Mouse (Mus musculus) MEL (cell line): ENCODE results near the gene Tacc3. TPM values are rescaled to one million over a fixed set of nuclear protein-coding genes. Genes with fewer than 3 reads are reported as not detected.

ENCODE experiments used
- DNase-seq: peaks from one replicate; pipeline ENCODE4 v3.0.0; 2011; ENCODE audit warnings: low read depth, low spot score
- H3K27ac ChIP-seq: 2 replicates; pipeline ENCODE4 v1.5.1; 2012; ENCODE audit warnings: low read depth, mild to moderate bottlenecking, control low read depth, low read length, moderate library complexity; ENCODE audit not compliant: control insufficient read depth
- H3K27me3 ChIP-seq, 2 experiments: fragments of 150-350 bp in 1 of 2; sonication (generic) in 1 of 2; 2 replicates each; pipeline ENCODE4 v1.6.1; 2012; ENCODE audit warnings: low read length in 2 of 2, mild to moderate bottlenecking in 2 of 2, improper control_type of control experiment in 1 of 2, moderate library complexity in 1 of 2; ENCODE audit not compliant: insufficient read depth in 2 of 2, control insufficient read depth in 1 of 2
- H3K36me3 ChIP-seq, 2 experiments: 2 replicates each; pipeline ENCODE4 v1.6.1; 2012 to 2014; ENCODE audit warnings: low read length in 2 of 2, improper control_type of control experiment in 1 of 2, inconsistent platforms in 1 of 2, mild to moderate bottlenecking in 1 of 2; ENCODE audit not compliant: insufficient read depth in 2 of 2, control insufficient read depth in 1 of 2
- H3K4me1 ChIP-seq, 2 experiments: fragments of 150-350 bp in 1 of 2; sonication (generic) in 1 of 2; 2 replicates each; pipeline ENCODE4 v1.6.1; 2012; ENCODE audit warnings: low read length in 2 of 2, improper control_type of control experiment in 1 of 2, mild to moderate bottlenecking in 1 of 2; ENCODE audit not compliant: insufficient read depth in 2 of 2, control insufficient read depth in 1 of 2
- H3K4me3 ChIP-seq, 2 experiments: fragments of 150-350 bp in 1 of 2; sonication (generic) in 1 of 2; 2 replicates each; pipeline ENCODE4 v1.5.1; 2012; ENCODE audit warnings: low read depth in 2 of 2, low read length in 2 of 2, mild to moderate bottlenecking in 2 of 2, moderate library complexity in 2 of 2, control low read depth in 1 of 2, improper control_type of control experiment in 1 of 2; ENCODE audit not compliant: control insufficient read depth in 1 of 2, insufficient read depth in 1 of 2
- H3K79me2 ChIP-seq: 2 replicates; pipeline ENCODE4 v1.6.1; 2012; ENCODE audit warnings: mild to moderate bottlenecking, low read length, moderate library complexity; ENCODE audit not compliant: control insufficient read depth, poor library complexity, insufficient read depth
- H3K9ac ChIP-seq: 2 replicates; pipeline ENCODE4 v1.6.1; 2012; ENCODE audit warnings: low read depth, mild to moderate bottlenecking, control low read depth, low read length, moderate library complexity; ENCODE audit not compliant: control insufficient read depth, poor library complexity, severe bottlenecking
- H3K9me3 ChIP-seq: fragments of 150-350 bp; sonication (generic); replicated peaks from 2 replicates; pipeline ENCODE4 v1.6.1; 2012; ENCODE audit warnings: mild to moderate bottlenecking, low read length, improper control_type of control experiment, moderate library complexity; ENCODE audit not compliant: insufficient read depth
- BHLHE40 ChIP-seq: IDR thresholded peaks from 2 replicates; pipeline ENCODE4 v1.6.1; 2012; ENCODE audit warnings: low read depth, mild to moderate bottlenecking, inconsistent platforms, low read length, improper control_type of control experiment, borderline replicate concordance
- CHD1 ChIP-seq: IDR thresholded peaks from 2 replicates; pipeline ENCODE4 v1.6.1; 2012; ENCODE audit warnings: low read depth, mild to moderate bottlenecking, inconsistent platforms, low read length, improper control_type of control experiment
- CTCF ChIP-seq, 3 experiments: IDR thresholded peaks in 2 of 3; conservative IDR thresholded peaks in 1 of 3; 2 replicates each; pipeline ENCODE4 v1.5.1; 2011 to 2012; ENCODE audit warnings: low read length in 3 of 3, low read depth in 2 of 3, mild to moderate bottlenecking in 2 of 3, improper control_type of control experiment in 1 of 3, inconsistent platforms in 1 of 3, mixed read lengths in 1 of 3, moderate library complexity in 1 of 3; ENCODE audit not compliant: control insufficient read depth in 1 of 3, insufficient read depth in 1 of 3, poor library complexity in 1 of 3, severe bottlenecking in 1 of 3
- E2F4 ChIP-seq: IDR thresholded peaks from 2 replicates; pipeline ENCODE4 v1.6.1; 2011; ENCODE audit warnings: low read depth, low read length, improper control_type of control experiment, borderline replicate concordance
- EP300 ChIP-seq, 2 experiments: IDR thresholded peaks; 2 replicates each; pipeline ENCODE4 v1.6.1; 2011; ENCODE audit warnings: improper control_type of control experiment in 2 of 2, low read length in 2 of 2, low read depth in 1 of 2, mild to moderate bottlenecking in 1 of 2
- ETS1 ChIP-seq: IDR thresholded peaks from 2 replicates; pipeline ENCODE4 v1.6.1; 2012; ENCODE audit warnings: low read depth, mild to moderate bottlenecking, inconsistent platforms, low read length, improper control_type of control experiment, moderate library complexity
- GATA1 ChIP-seq: IDR thresholded peaks from 2 replicates; pipeline ENCODE4 v1.6.1; 2011; ENCODE audit warnings: low read depth, low read length, improper control_type of control experiment
- KAT2A ChIP-seq: conservative IDR thresholded peaks from 2 replicates; pipeline ENCODE4 v1.6.1; 2012; ENCODE audit warnings: low read depth, low read length, improper control_type of control experiment, inconsistent platforms
- MAFK ChIP-seq: IDR thresholded peaks from 2 replicates; pipeline ENCODE4 v1.6.1; 2011; ENCODE audit warnings: low read depth, mild to moderate bottlenecking, low read length, improper control_type of control experiment, borderline replicate concordance
- MAX ChIP-seq: IDR thresholded peaks from 2 replicates; pipeline ENCODE4 v1.6.1; 2011; ENCODE audit warnings: low read length, improper control_type of control experiment
- MAZ ChIP-seq: IDR thresholded peaks from 2 replicates; pipeline ENCODE4 v1.6.1; 2012; ENCODE audit warnings: low read depth, mild to moderate bottlenecking, inconsistent platforms, low read length, improper control_type of control experiment
- MEF2A ChIP-seq: IDR thresholded peaks from 2 replicates; pipeline ENCODE4 v1.6.1; 2014; ENCODE audit warnings: low read depth, mild to moderate bottlenecking, inconsistent platforms, low read length, improper control_type of control experiment; ENCODE audit not compliant: poor library complexity, insufficient replicate concordance, severe bottlenecking; ENCODE audit errors: extremely low read depth
- MYB ChIP-seq: IDR thresholded peaks from 2 replicates; pipeline ENCODE4 v1.6.1; 2011; ENCODE audit warnings: mild to moderate bottlenecking, low read depth, low read length, improper control_type of control experiment
- MYC ChIP-seq: IDR thresholded peaks from 2 replicates; pipeline ENCODE4 v1.6.1; 2011; ENCODE audit warnings: low read depth, mild to moderate bottlenecking, low read length, improper control_type of control experiment, moderate library complexity
- NRF1 ChIP-seq: IDR thresholded peaks from 2 replicates; pipeline ENCODE4 v1.6.1; 2014; ENCODE audit warnings: low read depth, mild to moderate bottlenecking, inconsistent platforms, low read length, improper control_type of control experiment, moderate library complexity; ENCODE audit not compliant: poor library complexity, insufficient read depth, severe bottlenecking
- POLR2A ChIP-seq, 2 experiments: IDR thresholded peaks; 2 replicates each; pipeline ENCODE4 v1.6.1; 2011 to 2012; ENCODE audit warnings: low read length in 2 of 2, mild to moderate bottlenecking in 2 of 2, control low read depth in 1 of 2, improper control_type of control experiment in 1 of 2, low read depth in 1 of 2, moderate library complexity in 1 of 2; ENCODE audit not compliant: control insufficient read depth in 1 of 2, insufficient read depth in 1 of 2, poor library complexity in 1 of 2
- POLR2AphosphoS5 ChIP-seq: IDR thresholded peaks from 2 replicates; pipeline ENCODE4 v1.6.1; 2012; ENCODE audit warnings: low read depth, borderline replicate concordance, mild to moderate bottlenecking, inconsistent platforms, low read length, moderate library complexity, mixed read lengths
- RCOR1 ChIP-seq: IDR thresholded peaks from 2 replicates; pipeline ENCODE4 v1.6.1; 2012; ENCODE audit warnings: low read depth, mild to moderate bottlenecking, inconsistent platforms, low read length, improper control_type of control experiment
- TAL1 ChIP-seq: IDR thresholded peaks from 2 replicates; pipeline ENCODE4 v1.6.1; 2012; ENCODE audit warnings: mild to moderate bottlenecking, inconsistent platforms, low read length, moderate library complexity, mixed read lengths
- TBP ChIP-seq: IDR thresholded peaks from 2 replicates; pipeline ENCODE4 v1.8.0; 2011; ENCODE audit warnings: low read depth, low read length, improper control_type of control experiment
- TCF12 ChIP-seq: IDR thresholded peaks from 2 replicates; pipeline ENCODE4 v1.6.1; 2014; ENCODE audit warnings: low read depth, mild to moderate bottlenecking, inconsistent platforms, low read length, improper control_type of control experiment, moderate library complexity
- UBTF ChIP-seq: IDR thresholded peaks from 2 replicates; pipeline ENCODE4 v1.6.1; 2012; ENCODE audit warnings: low read depth, mild to moderate bottlenecking, inconsistent platforms, low read length, improper control_type of control experiment, moderate library complexity, borderline replicate concordance; ENCODE audit not compliant: insufficient read depth
- USF1 ChIP-seq: IDR thresholded peaks from 2 replicates; pipeline ENCODE4 v1.6.1; 2014; ENCODE audit warnings: low read depth, mild to moderate bottlenecking, inconsistent platforms, low read length, improper control_type of control experiment, moderate library complexity
- ZC3H11A ChIP-seq: IDR thresholded peaks from 2 replicates; pipeline ENCODE4 v1.6.1; 2012; ENCODE audit warnings: low read depth, mild to moderate bottlenecking, inconsistent platforms, low read length, improper control_type of control experiment
- ZMIZ1 ChIP-seq: IDR thresholded peaks from 2 replicates; pipeline ENCODE4 v1.6.1; 2012; ENCODE audit warnings: low read depth, mild to moderate bottlenecking, inconsistent platforms, low read length, improper control_type of control experiment, moderate library complexity
- polyA plus RNA-seq, 2 experiments: library from polyadenylated mRNA; stranded (reverse) in 1 of 2; unstranded in 1 of 2; fragments of >175 nt in 1 of 2; fragments of >200 nt in 1 of 2; gene quantifications; 2 replicates each; pipeline versions ENCODE4 v1.2.1 to v1.2.4; 2012; ENCODE audit warnings: low replicate concordance in 2 of 2, low read depth in 1 of 2; ENCODE audit not compliant: insufficient read length in 2 of 2, insufficient read depth in 1 of 2, missing spikeins in 1 of 2
- total RNA-seq: library from RNA; depleted of rRNA; stranded (reverse); fragments of 300-350 nt; gene quantifications from 2 replicates; pipeline ENCODE4 v1.2.3, GENCODE M21; 2012; rRNA removed

Tacc3 gene
- 149 and 151 TPM in 2 replicates for total RNA-seq
- polyA plus RNA-seq = 100 to 1,000 TPM; 165 to 609 TPM

GRCm38 (mm10) chr5:33657787-33658663 is at the start of gene Tacc3, which contains the start of gene Tmem129:
TSS of gene Tacc3 (plus strand) at chr5:33658128.
TSS of gene Tmem129 (minus strand) at chr5:33658416.
- TF ChIP-seq ZMIZ1 (no peak), UBTF (no peak), BHLHE40 (no peak), ETS1 (no peak), POLR2AphosphoS5 (no peak; the same call in 1 of the 2 replicates), MAFK (no peak), TBP (peak; percentile 82), GATA1 (peak; percentile 13; the same call in 1 of the 2 replicates), MEF2A (no peak), E2F4 (no peak), CTCF (IDR thresholded peaks at IDR 0.05 in 2 of 3, conservative IDR thresholded peaks at IDR 0.05 in 1 of 3; ENCODE audit: control insufficient read depth in 1 of 3, insufficient read depth in 1 of 3, low read depth in 2 of 3, low read length in 3 of 3, poor library complexity in 1 of 3, severe bottlenecking in 1 of 3) (no peak), POLR2A (IDR thresholded peaks at IDR 0.05; ENCODE audit: control insufficient read depth in 1 of 2, insufficient read depth in 1 of 2, low read depth in 1 of 2, low read length in 2 of 2, poor library complexity in 1 of 2) (peak; percentile 90 to 97), TAL1 (no peak), ZC3H11A (no peak), MAZ (no peak), EP300 (IDR thresholded peaks at IDR 0.05; ENCODE audit: low read depth in 1 of 2, low read length in 2 of 2) (no peak), TCF12 (no peak)
- TF ChIP-seq, all 39 proteins: peak for 3

GRCm38 (mm10) chr5:33609226-33609625 is 48.7 kb upstream of the Tacc3 start:
- no peak overlapping the region for H3K9ac ChIP-seq
- no peaks in the 10 kb centered on the region for H3K27me3 ChIP-seq
- no peaks in the 10 kb centered on the region for H3K4me1 ChIP-seq
- peaks cover 0 to 7% of the 10 kb centered on the region in 2 experiments; a peak in 2 of 4 replicates for H3K36me3 ChIP-seq
- H3K27ac ChIP-seq = no peak overlapping the region
- TF ChIP-seq USF1 (no peak), CHD1 (no peak), NRF1 (no peak), POLR2A (IDR thresholded peaks at IDR 0.05; ENCODE audit: control insufficient read depth in 1 of 2, insufficient read depth in 1 of 2, low read depth in 1 of 2, low read length in 2 of 2, poor library complexity in 1 of 2) (no peak), UBTF (no peak), EP300 (IDR thresholded peaks at IDR 0.05; ENCODE audit: low read depth in 1 of 2, low read length in 2 of 2) (no peak), BHLHE40 (no peak), MYC (no peak), RCOR1 (no peak), TAL1 (no peak), KAT2A (no peak), MAX (no peak), GATA1 (no peak), MYB (no peak), MAFK (no peak)
- H3K4me3 ChIP-seq = no peak overlapping the region
- no peaks in the 10 kb centered on the region for H3K9me3 ChIP-seq
- DNase-seq = no peak
- no peaks in the 10 kb centered on the region for H3K79me2 ChIP-seq

More at GRCm38 (mm10) chr5:33657787-33658663, at the start of gene Tacc3, which contains the start of gene Tmem129:
- peak within 1 kb of the TSS; percentile 95 for H3K27ac ChIP-seq
- H3K36me3 ChIP-seq = peaks cover 15 to 27% of the 10 kb centered on the region in 2 experiments
- peaks cover 51% of the 10 kb centered on the region for H3K79me2 ChIP-seq
- DNase-seq = peak; percentile 99
- peak within 1 kb of the TSS; percentile 80 to 83 for H3K4me3 ChIP-seq
- peak within 1 kb of the TSS; percentile 92 for H3K9ac ChIP-seq
- H3K4me1 ChIP-seq = peaks cover 0 to 21% of the 10 kb centered on the region in 2 experiments; a peak in 2 of 4 replicates
- H3K9me3 ChIP-seq = no peaks in the 10 kb centered on the region
- H3K27me3 ChIP-seq = no peaks in the 10 kb centered on the region
